ENCODE assay signal across 1 mouse cellular context in the genomic region with DNA sequence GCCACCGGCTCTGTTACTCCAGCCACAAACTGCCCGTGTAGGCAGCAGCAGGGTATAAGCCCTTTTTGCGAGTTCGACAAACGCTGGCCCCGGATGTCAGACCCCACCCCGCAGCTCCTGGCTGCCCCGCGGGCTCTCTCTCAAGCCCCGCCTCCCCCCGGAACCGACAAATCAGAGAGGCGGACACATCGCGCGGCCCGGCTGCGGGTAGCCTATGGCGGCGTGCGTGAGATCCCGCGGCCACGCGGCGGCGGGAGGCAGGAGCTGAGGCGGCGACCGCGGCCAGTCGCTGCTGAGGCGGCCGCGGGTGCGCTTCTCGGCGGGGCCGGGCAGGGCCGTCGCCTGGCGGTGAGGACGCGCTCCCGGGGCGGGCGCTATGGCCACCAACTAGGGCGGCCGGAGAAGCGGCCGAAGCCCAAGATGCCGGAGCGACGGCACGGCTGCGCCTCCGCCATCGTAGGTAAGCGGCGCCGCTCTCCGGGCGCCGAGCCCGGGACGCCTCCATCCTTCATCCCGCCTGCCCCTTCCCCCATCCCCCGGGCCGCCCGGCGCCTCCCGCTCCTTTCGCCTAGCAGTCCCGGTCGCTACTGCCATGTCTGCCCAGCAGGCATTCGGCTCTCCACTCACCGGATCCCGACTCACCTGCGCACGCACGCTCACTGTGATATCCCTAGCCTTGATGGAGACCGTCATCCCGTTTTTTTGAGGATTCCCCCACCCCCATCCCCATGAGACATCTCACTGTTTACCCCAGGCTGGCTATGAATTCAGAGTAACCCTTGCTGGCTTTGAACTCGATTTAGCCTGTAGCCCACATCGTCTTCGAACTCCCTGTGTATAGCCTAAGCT.
TF ChIP-seq lines count a peak whose summit lies in the region.

No protein-coding gene starts in this region.

TF ChIP-seq in CH12.LX, 34 proteins besides CTCF, POLR2A, EP300 and RAD21:
- TF ChIP-seq E2F4 (IDR thresholded peaks at IDR 0.05; ENCODE audit: insufficient replicate concordance, low read depth, low read length) (no peak), ETS1 (conservative IDR thresholded peaks at IDR 0.05; ENCODE audit: low read depth, low read length) (no peak), NELFE (IDR thresholded peaks at IDR 0.05; ENCODE audit: low read depth, low read length) (peak; percentile 90), TCF12 (IDR thresholded peaks at IDR 0.05; ENCODE audit: low read depth, low read length) (peak; percentile 95), ZNF384 (IDR thresholded peaks at IDR 0.05; ENCODE audit: low read depth, low read length) (no peak), MYC (IDR thresholded peaks at IDR 0.05; ENCODE audit: low read depth, low read length) (no peak), SMC3 (IDR thresholded peaks at IDR 0.05; ENCODE audit: low read depth, low read length) (no peak), MAFK (IDR thresholded peaks at IDR 0.05; ENCODE audit: insufficient replicate concordance, low read length) (no peak), NRF1 (IDR thresholded peaks at IDR 0.05; ENCODE audit: low read depth, low read length) (peak; percentile 42), MAX (IDR thresholded peaks at IDR 0.05; ENCODE audit: low read length) (peak; percentile 84), UBTF (IDR thresholded peaks at IDR 0.05; ENCODE audit: low read depth, low read length) (peak; percentile 65; the same call in 1 of the 2 replicates), ZMIZ1 (IDR thresholded peaks at IDR 0.05; ENCODE audit: low read depth, low read length) (peak; percentile 83), ELF1 (IDR thresholded peaks at IDR 0.05; ENCODE audit: low read depth, low read length) (peak; percentile 48; the same call in 1 of the 2 replicates), MXI1 (IDR thresholded peaks at IDR 0.05; ENCODE audit: low read depth, low read length) (peak; percentile 66), ZC3H11A (IDR thresholded peaks at IDR 0.05; ENCODE audit: low read depth, low read length) (no peak), BHLHE40 (IDR thresholded peaks at IDR 0.05; ENCODE audit: low read depth, low read length) (0 out of 2 replicates have a peak, but pooled peaks have one; percentile 5)
